Mouse (Mus musculus) fat pad, adult 2 months (tissue): Measurements from ENCODE around the gene Idi2.
"Not testable (repeated sequence)": the region's sequence is repeated elsewhere in the genome, so short reads cannot be mapped to it uniquely, and the experiment has no call there.

ENCODE experiments used
- DNase-seq: peaks from one replicate; pipeline ENCODE4 v3.0.0-alpha.2; 2011; ENCODE audit warnings: low read depth, low spot score; ENCODE audit errors: extremely low read depth

The Idi2 gene

GRCm38 (mm10) chr13:8995990-8996786 is 43.5 kb downstream of the Idi2 start, which contains the start of gene Gtpbp4:
Gene Gtpbp4, minus strand, starts transcription at chr13:8996083.
- peak; percentile 68 for DNase-seq

- DNase-seq, result not testable (repeated sequence)
Observed at GRCm38 (mm10) chr13:8997221-8997620, 44.6 kb downstream of the Idi2 start.

GRCm38 (mm10) chr13:8999464-8999863 is 46.8 kb downstream of the Idi2 start:
- DNase-seq, result no peak

- DNase-seq, result no peak
Observed at GRCm38 (mm10) chr13:9003306-9003705, 50.6 kb downstream of the Idi2 start.
